Comparison of ENCODE assay signal across 8 mouse cellular contexts in genomic region chrX:143058829-143059228, GRCm38 (mm10). TPM values are rescaled to one million over a fixed set of nuclear protein-coding genes. Genes with fewer than 3 reads are reported as not detected.
A peak's percentile ranks its signal among the peaks of the same experiment; 100 is the strongest.
DNase-seq lines count a peak whose midpoint lies in the region; ATAC-seq and TF ChIP-seq lines count a peak whose summit lies in the region.

No protein-coding gene starts in this region.

- ATAC-seq in intestine, embryonic 14.5 days (replicated peaks; ENCODE audit: low FRiP score, low TSS enrichment, low read depth): peak; percentile 53; the same call in 1 of the 2 replicates

- intact Hi-C loops in left cerebral cortex, postnatal 25 days (cut with DNase I): loop anchor here (2.0 to 10.0 kb wide), 2 partner anchors 240 to 504 kb away; no protein-coding TSS in a partner anchor

- no peaks in the 10 kb centered on the region for H3K4me1 ChIP-seq in cortical plate, adult 2 months (ENCODE audit: control insufficient read depth, insufficient read depth, low read length)
- H3K4me1 ChIP-seq in intestine, embryonic 14.5 days (replicated peaks; ENCODE audit: control insufficient read depth, insufficient read depth, low read length): 0 out of 2 replicates have a peak, but pooled peaks cover 3% of the 10 kb centered on the region

- 8% methylated on average over 12 of the region's 12 CpGs for WGBS in intestine, embryonic 14.5 days

- H3K9me3 ChIP-seq in intestine, embryonic 14.5 days (ENCODE audit: control insufficient read depth, low read length): no peaks in the 10 kb centered on the region

- peak; percentile 70 for DNase-seq in adipocyte (ENCODE audit: low spot score)
- peak; percentile 38 for DNase-seq in gastrocnemius, postnatal 25 days
- DNase-seq in intestine, embryonic 14.5 days (ENCODE audit: low spot score): peak; percentile 88
- DNase-seq in left cerebral cortex, postnatal 25 days (ENCODE audit: low spot score in 2 of 2): peak; percentile 62 to 68
- peak; percentile 76 for DNase-seq in mesoderm, embryonic 11.5 days (ENCODE audit: low read depth, low spot score)
- DNase-seq in right cerebral cortex, postnatal 25 days: peak; percentile 40
- peak; percentile 38 for DNase-seq in yolk sac, embryonic 10.5 days (ENCODE audit: low spot score)

- no peak for TF ChIP-seq POLR2A in cortical plate, adult 2 months (IDR thresholded peaks at IDR 0.05; ENCODE audit: extremely low read depth, insufficient read depth, low read length)

- peaks cover 2% of the 10 kb centered on the region; the same call in 1 of the 2 replicates for H3K27me3 ChIP-seq in intestine, embryonic 14.5 days (replicated peaks; ENCODE audit: control insufficient read depth, insufficient read depth, low read length)

- H3K36me3 ChIP-seq in intestine, embryonic 14.5 days (ENCODE audit: control insufficient read depth, insufficient read depth, low read length): no peaks in the 10 kb centered on the region

- no peak overlapping the region for H3K27ac ChIP-seq in cortical plate, adult 2 months (ENCODE audit: insufficient read depth, low read length)
- no peak overlapping the region for H3K27ac ChIP-seq in intestine, embryonic 14.5 days (ENCODE audit: low read depth)

- TF ChIP-seq CTCF in cortical plate, adult 2 months (IDR thresholded peaks at IDR 0.05; ENCODE audit: extremely low read depth, insufficient read depth, low read length): peak; percentile 60

- H3K9ac ChIP-seq in intestine, embryonic 14.5 days (ENCODE audit: low read length): no peak overlapping the region

- no peak overlapping the region for H3K4me3 ChIP-seq in cortical plate, adult 2 months (ENCODE audit: insufficient read depth, low read length)
- H3K4me3 ChIP-seq in intestine, embryonic 14.5 days (ENCODE audit: low read depth, low read length): no peak overlapping the region

- peak overlapping the region; percentile 46 for H3K4me2 ChIP-seq in intestine, embryonic 14.5 days (ENCODE audit: low read length)

RNA-seq across cellular contexts. Expression of gene Rtl9, which starts 40.6 kb away (rescaled TPM):
- polyA plus RNA-seq in cortical plate, adult 2 months (2012; rRNA removed): 0.77 and 0.83 TPM in 2 replicates
- total RNA-seq in gastrocnemius, postnatal 25 days (2021): under 1 TPM; 0.13 to 0.31 TPM
- polyA plus RNA-seq in intestine, embryonic 14.5 days (2014; fragmentation: Nextera tagmentation; extraction: Ambion mirVana): 0.39 and 0.55 TPM in 2 replicates
- total RNA-seq in left cerebral cortex, postnatal 25 days (2021): 1 to 10 TPM; 1.0 to 1.3 TPM

Comparison
In these comparisons a context has a peak if more than half of its experiments do, and no peak if none do; other contexts are left out.
1. DNase-seq: peak in every context shown above with its lines; median percentile 88 in intestine, embryonic 14.5 days; 76 in mesoderm, embryonic 11.5 days; 70 in adipocyte; 65 in left cerebral cortex, postnatal 25 days; 40 in right cerebral cortex, postnatal 25 days; 38 in gastrocnemius, postnatal 25 days; 38 in yolk sac, embryonic 10.5 days.